Comparison of ENCODE assay signal across 8 mouse cellular contexts in the genomic region with DNA sequence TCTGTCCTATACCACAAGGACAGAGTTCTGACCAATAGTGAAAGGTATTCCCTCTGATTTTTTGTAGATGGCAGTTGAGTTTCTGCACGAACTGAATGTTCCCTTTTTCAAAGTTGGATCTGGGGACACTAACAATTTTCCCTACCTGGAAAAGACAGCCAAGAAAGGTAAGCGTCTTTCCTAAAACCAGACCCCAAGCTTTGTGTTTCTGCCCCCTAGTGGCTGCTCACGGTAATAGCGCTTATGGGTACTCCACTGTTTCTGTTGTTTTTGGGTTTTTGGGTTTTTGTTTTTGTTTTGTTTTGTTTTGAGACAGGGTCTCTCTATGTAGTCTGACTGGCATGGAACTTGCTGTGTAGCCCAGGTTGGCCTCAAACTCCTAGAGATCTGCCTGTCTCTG. TPM values are rescaled to one million over a fixed set of nuclear protein-coding genes. Genes with fewer than 3 reads are reported as not detected.
A peak's percentile ranks its signal among the peaks of the same experiment; 100 is the strongest.
DNase-seq lines count a peak whose midpoint lies in the region; ATAC-seq and TF ChIP-seq lines count a peak whose summit lies in the region.

No protein-coding gene starts in this region.

- H3K27me3 ChIP-seq in thymus, adult 2 months (ENCODE audit: control insufficient read depth, insufficient read depth, low read length): no peaks in the 10 kb centered on the region
- no peaks in the 10 kb centered on the region for H3K27me3 ChIP-seq in cerebellum, adult 2 months (ENCODE audit: control insufficient read depth, insufficient read depth, low read length)
- 0 out of 2 replicates have a peak, but pooled peaks cover under 1% of the 10 kb centered on the region for H3K27me3 ChIP-seq in limb, embryonic 10.5 days (ENCODE audit: low read depth, poor library complexity, severe bottlenecking)
- H3K27me3 ChIP-seq in stomach, postnatal 0 days (ENCODE audit: control insufficient read depth, insufficient read depth, low read length): no peaks in the 10 kb centered on the region

- DNase-seq in heart, postnatal 36 days: peak; percentile 53 to 61
- no peak for DNase-seq in heart, adult 8-10 months (ENCODE audit: low spot score)
- peak; percentile 57 for DNase-seq in thymus, adult 2 months
- no peak for DNase-seq in thymus, adult 18-20 months
- DNase-seq in cerebellum, adult 2 months: peak; percentile 44 to 61
- peak; percentile 57 for DNase-seq in limb, embryonic 10.5 days (ENCODE audit: low spot score)
- DNase-seq in stomach, postnatal 0 days (ENCODE audit: low spot score): peak; percentile 45
- no peak for DNase-seq in frontal cortex, postnatal 14 days (ENCODE audit: low spot score in 2 of 2)

- H3K9me3 ChIP-seq in limb, embryonic 10.5 days (replicated peaks): no peaks in the 10 kb centered on the region
- H3K9me3 ChIP-seq in stomach, postnatal 0 days (ENCODE audit: control insufficient read depth, low read length): no peaks in the 10 kb centered on the region

- no peak for TF ChIP-seq CTCF in thymus, adult 2 months (IDR thresholded peaks at IDR 0.05; ENCODE audit: borderline replicate concordance, control insufficient read depth, extremely low read depth, insufficient read depth, low read length, poor library complexity)
- TF ChIP-seq CTCF in cerebellum, adult 2 months (IDR thresholded peaks at IDR 0.05; ENCODE audit: borderline replicate concordance, insufficient read depth, low read depth, low read length): peak; percentile 66; the same call in 1 of the 2 replicates
- TF ChIP-seq CTCF in stomach, postnatal 0 days (IDR thresholded peaks at IDR 0.05; ENCODE audit: low read depth): peak; percentile 84

- ATAC-seq in stomach, postnatal 0 days (ENCODE audit: low FRiP score, low TSS enrichment): no peak

- no peak overlapping the region for H3K27ac ChIP-seq in thymus, adult 2 months (ENCODE audit: control insufficient read depth, insufficient read depth, low read length)
- no peak overlapping the region for H3K27ac ChIP-seq in cerebellum, adult 2 months (ENCODE audit: insufficient read depth, low read length)
- H3K27ac ChIP-seq in limb, embryonic 10.5 days: no peak overlapping the region
- no peak overlapping the region for H3K27ac ChIP-seq in stomach, postnatal 0 days (replicated peaks)

- WGBS in thymus, adult 2 months: 19% methylated on average over 4 of the region's 4 CpGs
- 7% methylated on average over 4 of the region's 4 CpGs for WGBS in cerebellum, adult 2 months
- 22% methylated on average over 4 of the region's 4 CpGs for WGBS in limb, embryonic 10.5 days
- WGBS in stomach, postnatal 0 days: 14% methylated on average over 4 of the region's 4 CpGs

- TF ChIP-seq EP300 in stomach, postnatal 0 days (optimal IDR thresholded peaks at IDR 0.05): no peak

- intact Hi-C loops in heart, postnatal 36 days (cut with DNase I): no loop called here

- no peaks in the 10 kb centered on the region for H3K4me1 ChIP-seq in thymus, adult 2 months (replicated peaks; ENCODE audit: control insufficient read depth, insufficient read depth, low read length)
- H3K4me1 ChIP-seq in cerebellum, adult 2 months (ENCODE audit: control insufficient read depth, insufficient read depth, low read length): no peaks in the 10 kb centered on the region
- H3K4me1 ChIP-seq in limb, embryonic 10.5 days: no peaks in the 10 kb centered on the region
- no peaks in the 10 kb centered on the region for H3K4me1 ChIP-seq in stomach, postnatal 0 days (replicated peaks; ENCODE audit: control insufficient read depth, insufficient read depth)

- no peak overlapping the region for H3K9ac ChIP-seq in stomach, postnatal 0 days (ENCODE audit: low read length)

- H3K4me2 ChIP-seq in stomach, postnatal 0 days (replicated peaks; ENCODE audit: low read depth): no peak overlapping the region

- TF ChIP-seq POLR2A in thymus, adult 2 months (IDR thresholded peaks at IDR 0.05; ENCODE audit: control insufficient read depth, extremely low read depth, insufficient read depth, low read length, poor library complexity): no peak
- no peak for TF ChIP-seq POLR2A in cerebellum, adult 2 months (IDR thresholded peaks at IDR 0.05; ENCODE audit: borderline replicate concordance, insufficient read depth, low read length)

- H3K36me3 ChIP-seq in thymus, adult 2 months (ENCODE audit: control insufficient read depth, insufficient read depth, low read length): peaks cover 47% of the 10 kb centered on the region
- H3K36me3 ChIP-seq in limb, embryonic 10.5 days: peaks cover 83% of the 10 kb centered on the region
- H3K36me3 ChIP-seq in stomach, postnatal 0 days (ENCODE audit: control insufficient read depth, insufficient read depth, low read length): peaks cover 11% of the 10 kb centered on the region

- H3K4me3 ChIP-seq in thymus, adult 2 months (ENCODE audit: control insufficient read depth, insufficient read depth, low read length): no peak overlapping the region
- no peak overlapping the region for H3K4me3 ChIP-seq in cerebellum, adult 2 months (replicated peaks; ENCODE audit: insufficient read depth, low read depth, low read length)
- no peak overlapping the region for H3K4me3 ChIP-seq in limb, embryonic 10.5 days
- no peak overlapping the region for H3K4me3 ChIP-seq in stomach, postnatal 0 days (ENCODE audit: low read depth, low read length)

RNA-seq across cellular contexts. Expression of a gene that starts 9.9 kb away (rescaled TPM):
- 10 to 100 TPM; 15.4 to 17.0 TPM for total RNA-seq in heart, postnatal 36 days (2021)
- total RNA-seq in heart, adult 8-10 months (2022): 10 to 100 TPM; 12.1 to 16.8 (median 15.6) TPM
- 52.3 and 53.4 TPM in 2 replicates for polyA plus RNA-seq in thymus, adult 2 months (2012; rRNA removed)
- polyA plus RNA-seq in cerebellum, adult 2 months (2012; rRNA removed): 29.0 and 30.3 TPM in 2 replicates
- 87.2 and 96.1 TPM in 2 replicates for polyA plus RNA-seq in limb, embryonic 10.5 days (2016; fragmentation: Nextera tagmentation; extraction: Ambion mirVana)
- 65.1 and 67.7 TPM in 2 replicates for polyA plus RNA-seq in stomach, postnatal 0 days (2015; fragmentation: Nextera tagmentation; extraction: Ambion mirVana)

RNA-seq across cellular contexts. Expression of a gene that starts 37.0 kb away (rescaled TPM):
- total RNA-seq in heart, postnatal 36 days (2021): 1 to 10 TPM; 3.1 to 4.1 TPM
- total RNA-seq in heart, adult 8-10 months (2022): 1 to 10 TPM; 1.6 to 2.5 (median 2.1) TPM
- 27.3 and 38.2 TPM in 2 replicates for polyA plus RNA-seq in thymus, adult 2 months (2012; rRNA removed)
- polyA plus RNA-seq in cerebellum, adult 2 months (2012; rRNA removed): 0.69 and 1.1 TPM in 2 replicates
- 0.64 and 0.78 TPM in 2 replicates for polyA plus RNA-seq in limb, embryonic 10.5 days (2016; fragmentation: Nextera tagmentation; extraction: Ambion mirVana)
- polyA plus RNA-seq in stomach, postnatal 0 days (2015; fragmentation: Nextera tagmentation; extraction: Ambion mirVana): 4.0 and 4.5 TPM in 2 replicates

RNA-seq across cellular contexts. Expression of a gene that starts 48.3 kb away (rescaled TPM):
- total RNA-seq in heart, postnatal 36 days (2021): 10 to 100 TPM; 56.6 to 60.9 TPM
- total RNA-seq in heart, adult 8-10 months (2022): 10 to 100 TPM; 59.5 to 64.7 (median 61.5) TPM
- 52.6 and 126 TPM in 2 replicates for polyA plus RNA-seq in thymus, adult 2 months (2012; rRNA removed)
- 44.9 and 51.8 TPM in 2 replicates for polyA plus RNA-seq in cerebellum, adult 2 months (2012; rRNA removed)
- polyA plus RNA-seq in limb, embryonic 10.5 days (2016; fragmentation: Nextera tagmentation; extraction: Ambion mirVana): 405 and 451 TPM in 2 replicates
- polyA plus RNA-seq in stomach, postnatal 0 days (2015; fragmentation: Nextera tagmentation; extraction: Ambion mirVana): 88.7 and 97.1 TPM in 2 replicates

Comparison
In these comparisons a context has a peak if more than half of its experiments do, and no peak if none do; other contexts are left out.
1. DNase-seq: peak in heart, postnatal 36 days (2 of 2), thymus, adult 2 months (single experiment), cerebellum, adult 2 months (2 of 2), limb, embryonic 10.5 days (single experiment) and stomach, postnatal 0 days (single experiment); none in heart, adult 8-10 months (single experiment), thymus, adult 18-20 months (0 of 2) and frontal cortex, postnatal 14 days (0 of 2).